Mouse (Mus musculus) thymus, adult 18-20 months (tissue): ENCODE data around the gene Cdca8.

Experiments used
- DNase-seq, 2 experiments: peaks; one replicate each; pipeline ENCODE4 v3.0.0; 2022; ENCODE audit warnings: mixed read lengths in 2 of 2

The Cdca8 gene

DNA sequence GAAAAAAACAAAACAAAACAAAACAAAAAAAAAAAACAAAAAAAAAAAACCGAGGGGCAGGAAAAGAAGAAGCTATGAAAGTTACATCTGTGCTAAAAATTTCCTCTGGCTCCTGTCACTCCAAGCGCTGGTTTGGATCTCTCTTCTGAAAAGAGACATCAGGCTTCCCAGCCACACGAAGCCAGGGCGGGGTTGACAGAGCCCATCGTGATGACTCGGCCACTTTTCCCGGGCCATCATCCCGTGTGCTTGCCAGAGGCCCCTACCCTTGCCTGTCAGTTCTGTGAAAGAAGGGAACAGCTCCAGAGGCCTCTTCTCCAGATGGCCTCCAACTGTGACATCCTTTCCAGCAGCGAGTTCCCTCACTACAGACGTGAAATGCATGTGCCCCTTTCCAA is 11.9 kb upstream of the Cdca8 start:
- no peak for DNase-seq

DNA sequence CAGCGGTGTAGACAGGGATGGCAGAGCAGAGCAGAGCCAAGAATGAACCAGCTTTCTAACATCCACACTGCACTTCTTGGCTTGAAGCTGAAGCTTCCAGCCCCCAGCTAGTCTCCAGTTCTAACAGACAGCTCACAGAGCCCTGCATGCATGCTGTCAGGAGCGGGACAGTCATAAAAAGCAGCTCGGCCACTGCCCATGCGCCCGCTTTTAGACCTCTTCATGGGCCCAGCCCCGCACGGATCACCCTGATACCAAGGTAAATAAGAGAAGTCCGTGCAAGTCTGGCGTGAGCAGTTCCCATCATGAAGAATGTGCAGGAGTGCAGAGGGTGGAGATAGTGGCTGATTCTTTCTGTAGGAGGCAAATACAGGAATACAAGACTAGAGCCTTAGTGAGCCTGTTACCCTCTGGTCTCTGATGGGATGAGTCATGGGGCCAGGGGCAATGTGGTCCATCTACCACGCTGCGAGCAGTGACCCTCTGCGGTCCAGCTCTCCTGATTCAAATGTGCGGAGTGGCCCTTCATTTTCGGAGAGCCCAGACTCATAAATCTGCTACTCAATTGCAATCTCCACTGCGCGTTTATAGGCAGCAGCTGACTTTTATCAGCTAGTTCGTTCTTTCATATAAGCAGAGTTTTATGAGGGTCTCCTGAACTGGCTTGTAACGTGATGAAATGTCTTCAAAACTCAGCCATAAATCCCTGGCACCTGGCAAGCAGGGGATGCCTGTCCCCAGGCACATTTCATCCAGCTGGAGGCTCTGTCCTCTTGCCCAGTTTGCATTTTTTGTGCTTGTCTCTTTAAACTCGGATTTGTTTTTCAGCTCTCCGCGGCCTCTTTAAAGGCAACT is 11.3 kb upstream of the Cdca8 start:
- no peak for DNase-seq

DNA sequence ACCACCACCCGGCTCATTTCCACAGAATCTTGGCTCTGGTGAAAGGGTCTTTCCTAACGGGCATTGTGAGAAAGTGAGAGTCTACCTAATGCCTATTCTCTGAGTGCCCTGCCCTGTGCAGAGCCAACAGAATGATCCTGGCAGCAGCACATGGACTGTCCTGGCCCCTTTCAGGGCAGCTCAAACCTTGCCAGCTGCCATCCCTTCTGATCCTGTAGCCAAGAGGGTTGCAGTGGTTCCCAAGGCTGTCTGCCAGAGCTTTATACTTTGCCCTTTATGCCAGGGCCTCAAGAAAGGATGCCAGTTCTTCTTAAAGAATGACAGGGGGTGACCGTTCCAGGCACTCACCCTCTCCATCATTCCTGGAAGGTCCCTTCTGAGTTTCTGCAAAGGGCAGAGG is 10.4 kb upstream of the Cdca8 start:
- DNase-seq: no peak

DNA sequence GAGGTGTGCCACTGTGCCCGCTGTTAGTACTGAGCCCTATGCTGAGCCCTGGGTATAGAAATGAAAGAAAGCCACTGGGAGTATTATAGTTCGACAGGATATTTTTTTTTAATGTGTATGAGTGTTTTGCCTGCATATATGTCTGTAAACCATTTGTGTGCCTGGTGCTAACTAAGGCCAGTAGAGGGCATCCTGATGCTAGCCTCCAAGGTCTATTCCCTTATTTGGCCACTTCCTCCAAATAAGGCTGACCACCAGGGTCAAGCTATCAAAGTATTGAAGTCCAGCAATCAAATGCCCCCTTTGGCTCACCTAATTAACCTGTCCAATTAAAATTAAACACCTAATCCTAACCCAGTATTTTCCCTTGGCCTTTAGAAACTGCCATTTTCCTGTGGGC is 5.8 kb upstream of the Cdca8 start:
- DNase-seq: no peak

DNA sequence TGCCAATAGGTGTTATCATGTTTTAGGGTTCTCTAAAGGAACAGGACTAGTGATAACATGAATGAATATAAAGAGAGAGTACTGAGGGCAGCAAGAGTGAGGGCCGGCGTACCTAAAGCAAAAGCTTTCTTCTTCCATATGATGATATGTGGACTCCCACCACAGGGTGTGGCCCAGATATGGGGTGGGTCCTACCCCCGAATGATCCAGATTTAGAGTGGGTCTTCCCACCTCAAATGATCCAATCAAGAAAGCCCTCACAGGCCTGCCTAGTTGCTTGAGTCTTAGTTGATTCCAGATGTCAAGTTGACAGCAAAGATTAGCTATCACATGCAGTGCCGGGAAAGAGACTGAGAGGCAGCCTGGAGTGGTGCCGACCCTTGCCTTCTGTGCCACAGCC is 4.7 kb upstream of the Cdca8 start:
- no peak for DNase-seq

DNA sequence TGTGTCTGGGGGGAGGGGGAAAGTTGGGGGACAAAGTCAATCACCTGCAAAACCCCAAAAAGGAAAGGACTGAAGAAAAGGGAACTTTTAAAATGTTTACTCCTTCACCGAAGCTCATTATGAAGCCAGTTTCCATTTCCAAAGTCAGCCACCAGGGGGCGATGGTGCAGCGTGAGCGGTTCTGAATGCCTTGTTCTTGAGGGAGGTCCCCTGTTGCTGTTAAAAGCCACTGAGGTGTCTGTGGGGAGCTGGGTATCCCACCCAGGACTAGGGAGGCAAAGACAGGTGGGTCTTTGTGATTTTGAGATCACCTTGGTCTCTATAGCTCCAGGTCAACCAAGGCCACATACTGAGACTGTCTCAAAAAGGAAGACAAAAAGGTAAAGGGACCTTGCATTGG is 3.9 kb upstream of the Cdca8 start:
- peak; percentile 25 to 32 for DNase-seq

DNA sequence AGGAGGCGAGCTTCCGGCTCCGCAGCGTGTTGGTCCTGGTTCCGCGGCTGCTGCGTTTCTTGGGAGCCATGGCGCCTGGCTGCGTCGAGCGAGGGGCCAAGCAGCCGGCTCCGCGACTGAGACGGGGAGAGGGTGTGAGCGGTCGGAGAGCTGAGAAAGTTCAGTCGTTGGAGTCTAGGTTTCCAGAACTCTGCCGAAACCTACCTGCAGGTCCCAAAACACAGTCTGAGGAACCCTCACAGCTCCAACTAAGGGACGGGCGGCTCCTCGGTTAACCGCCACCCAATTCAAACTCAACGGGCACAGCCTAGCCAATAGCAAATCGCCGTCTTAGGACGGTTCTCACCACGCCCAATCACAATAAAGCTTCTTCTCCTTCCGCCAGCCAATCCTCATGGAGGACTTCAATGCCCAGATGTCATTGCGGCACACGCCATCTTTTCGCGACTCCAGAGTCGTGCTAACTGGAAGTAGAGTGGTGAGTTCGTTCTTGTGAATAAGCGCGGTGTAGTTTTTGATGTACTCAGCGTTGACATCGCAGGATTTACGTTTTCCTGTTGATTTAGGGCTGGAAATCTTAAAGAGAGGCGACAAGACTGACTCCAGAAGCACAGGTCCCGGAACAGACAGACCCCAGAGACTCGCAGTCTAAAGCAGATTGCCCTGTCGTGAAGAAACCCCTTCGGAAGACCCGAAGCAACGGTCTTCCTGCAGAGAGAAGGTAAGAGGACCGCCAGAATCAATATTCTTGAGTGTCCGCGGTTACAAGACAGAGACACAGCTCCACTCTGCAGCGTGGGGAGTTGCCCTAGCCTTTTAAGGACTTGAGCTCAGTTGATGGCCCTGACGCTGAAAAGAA is 2.3 kb downstream of the Cdca8 start, which contains the start of gene 9930104L06Rik:
TSS of gene 9930104L06Rik (plus strand) at position 436 of the 859 bp plus-strand sequence.
- DNase-seq: peak; percentile 85 to 94

DNA sequence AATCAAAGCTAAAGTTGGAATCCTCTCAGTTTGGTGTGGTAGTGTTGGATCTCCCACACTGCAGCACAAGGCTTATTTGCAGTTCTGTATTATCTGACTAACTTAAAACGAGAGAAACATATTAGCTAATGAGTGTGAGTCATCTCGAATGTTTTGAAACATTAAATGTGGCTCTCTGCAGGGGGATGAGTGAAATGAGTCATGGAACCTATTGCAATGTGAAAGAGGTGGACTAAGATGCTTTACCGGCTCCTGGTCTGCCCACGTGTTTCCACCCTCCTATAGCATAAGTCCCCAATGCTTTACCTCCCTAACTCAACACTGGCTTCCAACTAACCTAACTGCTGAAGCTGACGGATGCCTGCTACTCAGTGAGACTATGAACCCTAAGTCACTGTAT is 11.0 kb downstream of the Cdca8 start:
- DNase-seq: no peak

DNA sequence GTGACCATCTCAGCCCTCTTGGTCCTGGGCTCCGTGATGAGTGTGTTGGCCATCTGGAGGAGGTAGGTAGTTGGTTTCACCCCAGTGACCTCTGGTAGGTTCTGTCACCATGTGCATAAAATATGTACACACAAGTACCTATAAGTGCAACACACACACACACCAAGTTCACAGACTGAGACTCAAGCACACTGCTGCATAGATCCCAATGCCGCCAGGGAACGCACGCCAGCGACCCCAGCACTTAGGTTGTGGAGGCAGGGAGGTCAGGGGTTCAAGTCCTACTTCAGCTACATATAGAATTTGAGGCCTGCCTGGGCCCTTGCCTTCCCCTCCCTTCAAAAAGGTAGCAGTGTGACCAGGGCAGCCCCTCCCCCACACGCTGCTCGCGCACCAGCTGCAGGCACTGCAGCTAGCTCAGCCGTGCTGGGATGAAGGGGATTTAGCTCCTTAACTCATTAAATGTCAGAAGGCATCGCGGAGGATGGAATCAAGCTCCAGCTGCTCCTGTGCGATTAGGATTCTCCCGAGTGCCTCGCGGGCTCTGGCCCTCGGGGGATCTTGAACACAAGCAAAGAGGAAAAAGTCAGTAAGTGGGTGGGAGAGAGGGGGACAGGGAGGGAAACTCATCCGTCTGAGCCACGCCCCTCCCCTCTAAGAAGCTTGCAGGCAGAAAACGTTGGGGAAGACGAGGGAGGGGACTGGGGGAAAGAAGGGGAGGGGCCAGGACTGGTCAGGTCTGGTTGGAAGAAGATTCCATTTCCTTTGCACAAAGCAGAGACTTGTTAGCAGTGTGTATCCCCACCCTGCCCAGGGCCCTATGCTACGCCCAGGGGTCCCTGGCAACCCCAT is 32.9 kb downstream of the Cdca8 start:
- DNase-seq: no peak

DNA sequence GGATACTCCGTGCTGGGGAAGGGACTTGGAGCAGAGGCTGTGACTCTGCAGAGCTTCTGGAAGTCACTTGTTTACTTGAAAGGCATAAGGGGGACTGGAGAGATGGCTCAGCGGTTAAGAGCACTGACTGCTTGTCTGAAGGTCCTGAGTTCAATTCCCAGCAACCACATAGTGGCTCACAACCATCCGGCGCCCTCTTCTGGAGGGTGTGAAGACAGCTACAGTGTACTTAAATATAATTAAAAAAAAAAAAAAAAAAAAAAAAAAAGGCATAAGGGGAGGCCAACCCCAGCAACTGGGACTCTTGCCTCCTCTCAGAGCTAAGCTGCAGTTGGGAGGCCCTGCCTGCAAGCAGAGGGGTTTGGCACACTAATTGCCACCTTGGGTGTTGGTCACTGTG is 33.7 kb downstream of the Cdca8 start:
- no peak for DNase-seq

DNA sequence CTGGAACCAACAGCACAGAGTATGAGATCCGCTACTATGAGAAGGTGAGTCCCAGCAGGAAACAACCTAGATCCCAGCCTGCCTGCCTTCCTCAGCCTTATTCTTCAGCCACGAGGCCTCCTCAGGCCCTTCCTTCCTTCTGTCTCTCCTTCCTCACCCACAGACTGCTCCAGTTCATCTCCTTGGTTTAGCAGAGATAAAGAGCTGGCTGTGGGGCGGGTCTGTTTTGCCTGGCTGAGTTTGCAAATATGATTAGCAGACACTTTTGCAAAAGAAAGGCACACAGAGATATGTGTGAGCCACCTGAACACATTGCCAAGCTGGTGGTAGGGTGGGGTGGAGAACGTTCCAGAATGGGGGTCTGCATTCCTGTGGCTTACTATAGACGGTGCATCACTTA is 39.2 kb downstream of the Cdca8 start:
- no peak for DNase-seq

DNA sequence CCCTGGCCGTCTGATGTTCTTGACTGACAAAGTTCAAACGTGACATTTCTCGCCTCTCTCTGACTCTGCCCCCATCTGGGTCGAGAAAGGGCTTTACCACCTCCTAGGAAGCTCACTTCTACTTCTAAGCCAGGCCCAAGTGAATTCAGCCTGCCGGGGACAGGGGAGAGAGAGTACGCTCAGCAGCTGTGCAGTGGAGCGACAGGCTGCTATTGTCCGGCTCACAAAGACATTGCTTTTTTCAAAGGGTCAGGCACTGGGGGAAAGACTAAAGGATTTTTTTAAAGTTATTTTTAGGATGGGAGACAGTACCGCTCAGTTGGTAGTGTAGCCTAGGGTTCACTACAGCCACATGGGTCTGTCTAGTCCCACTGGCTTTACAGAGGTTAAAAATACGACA is 40.7 kb downstream of the Cdca8 start:
- DNase-seq: no peak

DNA sequence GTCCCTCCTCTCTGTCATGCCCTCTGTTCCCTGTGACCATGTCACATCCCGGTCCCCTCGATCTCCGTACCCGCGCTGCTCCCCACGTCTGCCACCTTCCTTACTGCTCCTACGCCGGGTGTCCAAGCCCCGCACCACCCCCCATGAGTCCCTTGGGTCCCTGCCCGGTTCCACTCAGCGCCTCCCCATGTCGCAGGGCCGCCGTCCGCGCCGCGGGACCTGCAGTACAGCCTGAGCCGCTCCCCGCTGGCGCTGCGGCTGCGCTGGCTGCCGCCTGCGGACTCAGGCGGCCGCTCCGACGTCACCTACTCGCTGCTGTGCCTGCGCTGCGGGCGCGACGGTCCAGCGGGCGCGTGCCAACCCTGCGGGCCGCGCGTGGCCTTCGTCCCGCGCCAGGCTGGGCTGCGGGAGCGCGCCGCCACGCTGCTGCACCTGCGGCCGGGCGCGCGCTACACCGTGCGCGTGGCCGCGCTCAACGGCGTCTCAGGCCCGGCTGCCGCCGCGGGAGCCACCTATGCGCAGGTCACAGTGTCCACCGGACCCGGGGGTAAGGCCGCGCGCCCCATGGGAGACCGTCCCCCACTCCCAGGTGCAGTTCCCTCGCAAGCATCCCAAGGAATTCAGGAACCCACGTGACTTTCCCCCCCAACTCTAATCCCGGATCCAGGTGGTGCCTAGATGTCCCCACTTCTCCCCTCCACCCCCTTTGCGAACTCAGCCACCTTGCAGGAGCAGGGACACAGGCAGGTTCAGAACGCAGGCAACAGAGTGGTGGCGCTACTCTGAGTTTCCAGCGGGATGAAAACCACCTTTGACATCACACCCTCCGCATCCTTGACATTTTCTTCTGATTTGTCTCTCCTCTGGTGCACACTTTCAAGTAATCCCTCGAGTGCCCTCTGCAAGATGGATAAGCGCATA is 44.3 kb downstream of the Cdca8 start:
- DNase-seq: no peak

DNA sequence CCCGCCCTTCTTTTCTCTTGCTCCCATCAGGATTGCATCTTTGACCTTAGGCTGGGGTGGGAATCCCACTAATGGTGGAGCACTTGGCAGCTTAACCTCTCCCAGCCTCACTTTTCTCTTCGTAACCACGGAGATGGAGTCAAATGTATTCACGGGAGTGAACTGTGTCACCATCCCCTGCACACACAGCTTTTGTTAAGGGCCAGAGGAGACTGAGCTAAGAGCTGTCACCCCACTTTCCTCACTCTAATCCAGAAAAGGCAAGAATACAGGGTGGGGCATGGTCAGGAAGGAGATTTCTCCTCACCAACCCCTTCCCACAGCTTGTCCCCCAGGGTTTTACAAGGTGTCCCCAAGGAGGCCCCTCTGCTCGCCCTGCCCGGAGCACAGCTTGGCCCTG is 45.3 kb downstream of the Cdca8 start:
- DNase-seq: no peak

DNA sequence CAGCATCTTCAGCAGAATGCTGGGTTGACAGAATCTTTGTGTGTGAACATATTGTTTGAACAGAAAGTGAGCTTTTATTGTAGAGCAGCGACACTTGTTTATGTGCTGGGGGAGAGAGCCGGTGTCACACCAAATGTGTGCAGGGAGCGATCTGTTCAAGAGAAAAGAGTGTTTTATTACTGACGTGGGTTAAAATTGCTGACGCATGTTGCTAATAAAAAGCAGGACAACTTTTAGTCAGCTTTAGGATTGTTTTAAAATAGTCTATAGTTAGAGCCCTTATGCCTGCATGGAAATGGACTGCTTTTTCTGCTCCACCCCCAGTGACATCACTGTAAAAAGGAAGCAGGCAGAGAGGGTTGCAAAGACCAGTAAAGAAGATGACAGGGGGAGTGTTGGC is 48.3 kb downstream of the Cdca8 start:
- DNase-seq: no peak

DNA sequence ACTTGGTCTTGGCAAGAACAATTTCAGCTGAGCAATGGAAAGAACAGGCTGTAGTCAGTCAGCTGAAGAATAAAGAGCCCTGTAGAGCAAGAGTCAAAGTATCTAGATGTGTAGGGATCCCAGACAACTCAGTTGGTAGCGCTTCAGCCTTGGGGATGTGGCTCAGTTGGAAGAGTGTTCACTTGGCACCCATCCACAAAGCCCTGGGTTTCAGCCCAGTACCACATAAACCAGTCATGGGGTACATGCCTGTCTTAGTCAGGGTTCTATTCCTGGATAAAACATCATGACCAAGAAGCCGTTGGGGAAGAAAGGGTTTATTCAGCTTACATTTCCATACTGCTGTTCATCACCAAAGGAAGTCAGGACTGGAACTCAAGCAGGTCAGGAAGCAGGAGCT is 49.2 kb downstream of the Cdca8 start:
- no peak for DNase-seq

DNA sequence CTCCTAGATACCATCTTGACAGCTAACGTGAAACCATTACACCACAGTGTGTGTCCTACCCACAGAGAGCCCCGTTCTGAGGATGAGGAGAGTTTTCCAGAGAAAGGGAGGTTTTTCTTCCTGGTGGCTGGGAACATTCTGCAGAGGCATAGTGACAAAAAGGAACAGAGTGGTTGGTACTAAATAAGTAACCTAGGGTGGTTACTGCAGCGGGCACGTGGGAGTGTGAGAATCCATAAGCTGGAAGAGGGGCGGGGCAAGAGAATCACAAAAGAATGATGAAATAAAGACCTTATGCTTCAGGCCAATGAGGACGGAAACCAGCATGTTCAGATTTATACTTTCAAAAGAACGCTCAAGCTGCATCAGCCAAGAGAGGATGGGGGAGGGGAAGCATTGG is 50.4 kb downstream of the Cdca8 start:
- no peak for DNase-seq

DNA sequence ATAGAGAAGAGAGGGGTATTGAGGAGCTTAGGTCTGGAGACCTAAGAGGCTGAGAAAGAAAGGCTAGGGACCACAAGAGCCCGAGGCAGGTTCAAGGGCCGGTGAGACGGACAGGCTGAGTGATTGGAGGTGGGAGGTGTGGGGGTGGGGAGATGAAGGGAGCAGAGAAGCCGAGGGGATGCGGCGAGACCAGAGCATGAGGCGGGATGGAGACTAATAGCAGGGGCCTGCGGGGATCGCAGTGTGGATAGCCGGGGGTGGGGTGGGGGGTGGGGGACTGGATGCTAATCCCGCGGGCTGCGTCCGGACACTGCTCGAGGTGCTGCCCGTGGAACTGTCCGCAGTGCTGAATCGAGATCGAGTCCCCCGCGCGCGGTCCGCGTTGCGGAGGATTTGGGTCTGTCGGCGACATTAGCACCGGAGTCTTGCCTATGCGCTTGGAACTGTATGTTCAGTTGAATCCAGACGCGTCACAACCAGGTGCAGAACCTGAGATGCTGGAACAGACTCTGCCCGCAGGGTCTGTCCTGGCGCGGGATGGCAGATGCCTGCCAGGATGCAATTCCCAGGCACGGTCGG is 56.9 kb downstream of the Cdca8 start:
- no peak for DNase-seq

DNA sequence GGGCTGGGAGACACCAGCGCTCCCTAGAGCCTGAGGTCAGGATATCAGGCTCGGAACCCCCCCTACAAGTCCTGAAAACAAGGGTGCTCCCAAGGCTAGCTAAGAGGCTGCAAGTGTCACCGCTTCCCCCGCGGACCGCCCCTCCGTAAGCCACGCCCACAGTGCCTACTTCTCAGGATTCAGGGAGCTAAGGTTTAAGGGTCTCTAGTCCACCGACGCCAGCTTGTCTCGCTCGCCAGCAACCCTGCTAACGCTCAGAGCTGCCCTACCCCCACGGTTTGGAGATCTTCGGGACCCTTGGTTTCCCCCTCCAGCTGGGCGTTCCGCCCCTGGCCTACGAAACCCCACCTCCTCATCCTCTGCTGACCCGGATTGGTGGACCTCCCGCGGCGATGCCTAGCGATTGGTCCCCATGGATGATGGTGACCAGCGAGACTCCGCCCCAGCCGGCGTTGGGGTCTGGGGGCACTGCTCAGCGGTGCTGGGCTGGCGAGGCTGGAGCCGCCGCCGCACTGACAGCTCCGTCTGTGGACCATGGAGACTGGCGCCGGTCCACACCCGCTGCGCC is 57.7 kb downstream of the Cdca8 start:
- DNase-seq: no peak

DNA sequence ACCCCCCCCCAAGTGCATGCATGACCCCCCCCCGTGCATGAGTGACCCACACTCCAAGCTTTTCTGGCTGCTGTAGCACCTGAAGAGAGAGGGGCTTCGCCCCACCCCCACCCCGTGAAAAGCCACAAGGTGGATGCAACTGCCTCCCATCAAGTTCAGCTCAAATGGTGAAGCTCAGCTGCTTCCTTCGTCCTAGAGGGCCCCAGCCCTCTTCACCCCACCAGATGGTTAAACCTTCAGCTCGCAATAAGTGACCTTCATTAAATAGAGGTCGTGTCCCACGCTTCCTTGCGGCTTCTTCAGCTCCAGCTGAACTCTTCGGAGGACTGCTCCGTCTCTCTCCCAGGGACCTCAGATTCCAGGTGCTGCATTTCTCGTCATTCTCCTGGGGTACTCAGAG is 58.5 kb downstream of the Cdca8 start, which contains the start of gene Epha10:
TSS of gene Epha10 (plus strand) at position 301 of the 400 bp plus-strand sequence.
- DNase-seq: no peak

DNA sequence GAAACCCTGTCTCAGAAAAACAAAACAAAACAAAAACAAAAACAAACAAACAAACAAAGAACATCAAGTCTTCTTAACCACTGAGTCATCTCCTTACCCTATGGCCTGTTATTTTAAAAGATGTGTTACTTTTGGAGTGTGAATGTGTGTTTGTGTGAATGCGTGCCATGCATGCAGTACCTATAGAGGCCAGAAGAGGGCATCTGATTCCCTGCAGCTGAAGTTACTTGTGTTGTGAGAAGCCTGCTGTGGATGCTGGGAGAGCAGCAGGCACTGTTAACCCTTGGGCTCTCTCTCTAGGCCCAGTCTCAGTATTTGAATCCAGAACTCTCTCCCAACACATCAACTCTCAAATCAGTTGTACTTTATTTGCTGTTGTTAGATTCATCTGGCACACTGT is 66.4 kb downstream of the Cdca8 start:
- DNase-seq: no peak
